Mouse (Mus musculus): ENCODE measurements at regions not wholly inside any gene's neighbourhood (a gene's known extent, or its start where the extent isn't known, plus 50 kb on each side); places are given as distances from the start of the nearest gene placed in this dataset.

- peak; percentile 59 for DNase-seq (ENCODE audit: low spot score)
These were observed 373.4 kb downstream of the Casp12 start for GRCm38 (mm10) chr9:5718585-5718984.

- no peak for DNase-seq (ENCODE audit: low spot score)
These were observed 383.6 kb downstream of the Casp12 start for GRCm38 (mm10) chr9:5728843-5729242.

- no peak for DNase-seq (ENCODE audit: low spot score)
These were observed 407.6 kb downstream of the Casp12 start for GRCm38 (mm10) chr9:5752686-5753301.

- no peak for DNase-seq (ENCODE audit: low spot score)
These were observed 408.6 kb downstream of the Casp12 start for GRCm38 (mm10) chr9:5753785-5754184.

- no peak for DNase-seq (ENCODE audit: low spot score)
These were observed 407.2 kb upstream of the Pdgfd start for GRCm38 (mm10) chr9:5761215-5761614.

GRCm38 (mm10) chr9:5769927-5770326 is 398.5 kb upstream of the Pdgfd start:
- DNase-seq (ENCODE audit: low spot score) = no peak

GRCm38 (mm10) chr9:5771158-5771557 is 397.2 kb upstream of the Pdgfd start:
- no peak for DNase-seq (ENCODE audit: low spot score)
